Mouse (Mus musculus) hindbrain, embryonic 10.5 days (tissue): Measurements from ENCODE around the gene Metrn. TPM values are rescaled to one million over a fixed set of nuclear protein-coding genes. Genes with fewer than 3 reads are reported as not detected.
A peak's percentile ranks its signal among the peaks of the same experiment; 100 is the strongest.

Experiments
- DNase-seq: peaks from one replicate; pipeline ENCODE4 v3.0.0-alpha.2; 2017; ENCODE audit warnings: low spot score
- H3K27ac ChIP-seq: fragments of 300-500 bp; sonication (generic); 2 replicates; pipeline ENCODE4 v1.5.1; 2016; ENCODE audit warnings: mild to moderate bottlenecking, moderate library complexity
- H3K27me3 ChIP-seq: fragments of 300-500 bp; sonication (generic); 2 replicates; pipeline ENCODE4 v1.6.1; 2016; ENCODE audit warnings: mild to moderate bottlenecking; ENCODE audit not compliant: poor library complexity, insufficient read depth, severe bottlenecking
- H3K36me3 ChIP-seq: fragments of 300-500 bp; sonication (generic); 2 replicates; pipeline ENCODE4 v1.6.1; 2016; ENCODE audit warnings: mild to moderate bottlenecking, moderate library complexity
- H3K4me1 ChIP-seq: fragments of 300-500 bp; sonication (generic); replicated peaks from 2 replicates; pipeline ENCODE4 v1.6.1; 2016; ENCODE audit warnings: mild to moderate bottlenecking
- H3K4me3 ChIP-seq: fragments of 300-500 bp; sonication (generic); 2 replicates; pipeline ENCODE4 v1.5.1; 2016; ENCODE audit warnings: mild to moderate bottlenecking, moderate library complexity
- H3K9me3 ChIP-seq: fragments of 300-500 bp; sonication (generic); 2 replicates; pipeline ENCODE4 v1.6.1; 2016; ENCODE audit warnings: mild to moderate bottlenecking, moderate library complexity
- WGBS: fragments of 180-500 bp; shearing (Covaris S2); methylation state at CpG from one replicate; pipeline ENCODE4 v1.1.7; 2016; 5-methylcytosine and 5-hydroxymethylcytosine counted together
- polyA plus RNA-seq: library from polyadenylated mRNA; unstranded; fragments of >200 nt; fragmentation: Nextera tagmentation; extraction: Ambion mirVana; gene quantifications from 2 replicates; pipeline ENCODE4 v1.2.1, GENCODE M21; 2016

The Metrn gene
- polyA plus RNA-seq, 1 experiment from 2014 or later = 174 TPM

GRCm38 (mm10) chr17:25836397-25837075 is 39.6 kb upstream of the Metrn start:
- DNase-seq = no peak
- 25% methylated on average over 23 of the region's 23 CpGs for WGBS
- Histone ChIP-seq H3K27me3 (no peaks in the 10 kb centered on the region), H3K4me3 (peak overlapping the region; percentile 52), H3K27ac (peak overlapping the region; percentile 84), H3K9me3 (no peaks in the 10 kb centered on the region), H3K36me3 (peaks cover 63% of the 10 kb centered on the region), H3K4me1 (peaks cover 71% of the 10 kb centered on the region)

GRCm38 (mm10) chr17:25835816-25836215 is 38.9 kb upstream of the Metrn start:
- Histone ChIP-seq H3K4me3 (peak overlapping the region; percentile 73), H3K4me1 (peaks cover 78% of the 10 kb centered on the region), H3K27me3 (no peaks in the 10 kb centered on the region), H3K27ac (no peak overlapping the region), H3K9me3 (no peaks in the 10 kb centered on the region), H3K36me3 (peaks cover 63% of the 10 kb centered on the region)
- no peak for DNase-seq
- WGBS = 95% methylated on average over 16 of the region's 16 CpGs

GRCm38 (mm10) chr17:25835301-25835700 is 38.4 kb upstream of the Metrn start:
- Histone ChIP-seq H3K27ac (no peak overlapping the region), H3K4me1 (peaks cover 83% of the 10 kb centered on the region), H3K27me3 (no peaks in the 10 kb centered on the region), H3K36me3 (peaks cover 63% of the 10 kb centered on the region), H3K4me3 (peak overlapping the region; percentile 73; the same call in 1 of the 2 replicates), H3K9me3 (no peaks in the 10 kb centered on the region)
- DNase-seq = no peak
- 96% methylated on average over 7 of the region's 7 CpGs for whole genome bisulfite sequencing

GRCm38 (mm10) chr17:25834595-25835222 is 37.8 kb upstream of the Metrn start:
- Histone ChIP-seq H3K4me1 (peaks cover 89% of the 10 kb centered on the region), H3K27ac (peak overlapping the region; percentile 97)

GRCm38 (mm10) chr17:25833961-25834594 is 37.1 kb upstream of the Metrn start:
- H3K4me1 ChIP-seq = peaks cover 90% of the 10 kb centered on the region
- peak overlapping the region; percentile 73 for H3K4me3 ChIP-seq
- H3K9me3 ChIP-seq = no peaks in the 10 kb centered on the region
- WGBS = 62% methylated on average over 6 of the region's 6 CpGs
- no peak for DNase-seq
- H3K27me3 ChIP-seq = no peaks in the 10 kb centered on the region
- peaks cover 60% of the 10 kb centered on the region for H3K36me3 ChIP-seq
- peak overlapping the region; percentile 97 for H3K27ac ChIP-seq

More at GRCm38 (mm10) chr17:25834595-25835222, 37.8 kb upstream of the Metrn start:
- no peaks in the 10 kb centered on the region for H3K9me3 ChIP-seq
- DNase-seq = no peak
- H3K36me3 ChIP-seq = peaks cover 63% of the 10 kb centered on the region
- no peaks in the 10 kb centered on the region for H3K27me3 ChIP-seq
- H3K4me3 ChIP-seq = peak overlapping the region; percentile 73
- 91% methylated on average over 12 of the region's 12 CpGs for WGBS

- H3K36me3 ChIP-seq = peaks cover 52% of the 10 kb centered on the region
- under 1% methylated on average over 24 of the region's 24 CpGs for WGBS
- DNase-seq = peak; percentile 94
- H3K9me3 ChIP-seq = no peaks in the 10 kb centered on the region
- peaks cover 91% of the 10 kb centered on the region for H3K4me1 ChIP-seq
- H3K4me3 ChIP-seq = peak within 1 kb of the TSS; percentile 73
- peak within 1 kb of the TSS; percentile 97 for H3K27ac ChIP-seq
- no peaks in the 10 kb centered on the region for H3K27me3 ChIP-seq
Observed at GRCm38 (mm10) chr17:25833291-25833663, 36.3 kb upstream of the Metrn start, which contains the start of gene Stub1. TSS of gene Stub1 (minus strand) at chr17:25833404.

GRCm38 (mm10) chr17:25832436-25833290 is 35.7 kb upstream of the Metrn start:
- DNase-seq = peak; percentile 100
- no peaks in the 10 kb centered on the region for H3K27me3 ChIP-seq
- no peaks in the 10 kb centered on the region for H3K9me3 ChIP-seq
- H3K4me3 ChIP-seq = peak overlapping the region; percentile 73
- under 1% methylated on average over 77 of the region's 77 CpGs for WGBS
- H3K36me3 ChIP-seq = peaks cover 52% of the 10 kb centered on the region
- H3K27ac ChIP-seq = peak overlapping the region; percentile 97
- peaks cover 91% of the 10 kb centered on the region for H3K4me1 ChIP-seq

- Histone ChIP-seq H3K9me3 (no peaks in the 10 kb centered on the region), H3K27me3 (no peaks in the 10 kb centered on the region), H3K36me3 (peaks cover 62% of the 10 kb centered on the region), H3K4me3 (peak overlapping the region; percentile 73), H3K27ac (peak overlapping the region; percentile 97), H3K4me1 (peaks cover 91% of the 10 kb centered on the region)
- DNase-seq = no peak
- 69% methylated on average over 21 of the region's 21 CpGs for WGBS
Observed at GRCm38 (mm10) chr17:25831451-25832281, 34.7 kb upstream of the Metrn start.

- whole genome bisulfite sequencing = 91% methylated on average over 14 of the region's 14 CpGs
- Histone ChIP-seq H3K4me1 (peaks cover 91% of the 10 kb centered on the region), H3K9me3 (no peaks in the 10 kb centered on the region), H3K27ac (no peak overlapping the region), H3K36me3 (peaks cover 66% of the 10 kb centered on the region), H3K27me3 (no peaks in the 10 kb centered on the region), H3K4me3 (peak overlapping the region; percentile 73)
- DNase-seq = no peak
Observed at GRCm38 (mm10) chr17:25830806-25831431, 34.0 kb upstream of the Metrn start.

GRCm38 (mm10) chr17:25830200-25830753 is 33.3 kb upstream of the Metrn start:
- H3K27ac ChIP-seq = 0 out of 2 replicates have a peak overlapping the region, but pooled peaks have one; percentile 95
- no peaks in the 10 kb centered on the region for H3K9me3 ChIP-seq
- peaks cover 90% of the 10 kb centered on the region for H3K4me1 ChIP-seq
- H3K36me3 ChIP-seq = peaks cover 66% of the 10 kb centered on the region
- no peak for DNase-seq
- WGBS = 90% methylated on average over 4 of the region's 4 CpGs
- no peaks in the 10 kb centered on the region for H3K27me3 ChIP-seq
- peak overlapping the region; percentile 73 for H3K4me3 ChIP-seq

GRCm38 (mm10) chr17:25829558-25830017 is 32.7 kb upstream of the Metrn start:
- Histone ChIP-seq H3K36me3 (peaks cover 61% of the 10 kb centered on the region), H3K9me3 (no peaks in the 10 kb centered on the region), H3K4me3 (peak overlapping the region; percentile 73), H3K4me1 (peaks cover 90% of the 10 kb centered on the region), H3K27me3 (no peaks in the 10 kb centered on the region), H3K27ac (peak overlapping the region; percentile 95)
- peak; percentile 29 for DNase-seq
- WGBS = 37% methylated on average over 8 of the region's 8 CpGs
